24 mouse cellular contexts compared by ENCODE assay signal in genomic region chr2:148506966-148507365, GRCm38 (mm10).
DNase-seq lines count a peak whose midpoint lies in the region; ATAC-seq and TF ChIP-seq lines count a peak whose summit lies in the region.
"Had no signal": no experiment of that assay in that cellular context is flagged by ENCODE, and none has a peak within 500 bp of the region (broad histone marks: within the 10 kb centered on the region; RNA-seq: fewer than 3 reads in every experiment).

No protein-coding gene starts in this region.

- no peaks in the 10 kb centered on the region for H3K9me3 ChIP-seq in heart, embryonic 16.5 days (replicated peaks; ENCODE audit: control insufficient read depth, low read length)
- H3K9me3 ChIP-seq in heart, embryonic 11.5 days (replicated peaks; ENCODE audit: control insufficient read depth, low read length), result no peaks in the 10 kb centered on the region
- no peaks in the 10 kb centered on the region for H3K9me3 ChIP-seq in lung, embryonic 16.5 days (ENCODE audit: control insufficient read depth, low read length)
- H3K9me3 ChIP-seq: embryonic facial prominence, embryonic 12.5 days; embryonic facial prominence, embryonic 15.5 days; heart, embryonic 15.5 days; hindbrain, embryonic 10.5 days had no signal

- DNase-seq in gastrocnemius, adult 2 months, result no peak
- DNase-seq in gastrocnemius, postnatal 36 days, result no peak
- no peak for DNase-seq in lung, postnatal 14 days
- DNase-seq in cerebellum, postnatal 36 days, result no peak
- DNase-seq: adrenal gland, adult 8-10 months; adrenal gland, postnatal 25 days; cerebellum, adult 18-20 months; cerebellum, adult 9-10 months; cerebellum, postnatal 14 days; forebrain, postnatal 0 days; gastrocnemius, postnatal 25 days; kidney, adult 18-20 months had no signal

- no peak overlapping the region for H3K4me3 ChIP-seq in gastrocnemius, adult 2 months
- no peak overlapping the region for H3K4me3 ChIP-seq in heart, embryonic 16.5 days (ENCODE audit: low read length)
- H3K4me3 ChIP-seq in heart, embryonic 11.5 days (ENCODE audit: low read depth, low read length), result no peak overlapping the region
- H3K4me3 ChIP-seq in lung, embryonic 16.5 days (ENCODE audit: low read length), result no peak overlapping the region
- H3K4me3 ChIP-seq: embryonic facial prominence, embryonic 12.5 days; embryonic facial prominence, embryonic 15.5 days; heart, embryonic 15.5 days; hindbrain, embryonic 10.5 days had no signal

- WGBS in heart, embryonic 16.5 days, result 75% methylated on average over 3 of the region's 3 CpGs
- 73% methylated on average over 3 of the region's 3 CpGs for WGBS in heart, embryonic 11.5 days (ENCODE audit: insufficient replicate concordance)
- WGBS in lung, embryonic 16.5 days, result 58% methylated on average over 3 of the region's 3 CpGs

- no peak overlapping the region for H3K9ac ChIP-seq in heart, embryonic 16.5 days (ENCODE audit: low read length)
- H3K9ac ChIP-seq in heart, embryonic 11.5 days (ENCODE audit: low read depth, low read length), result no peak overlapping the region
- no peak overlapping the region for H3K9ac ChIP-seq in lung, embryonic 16.5 days (ENCODE audit: low read length)
- H3K9ac ChIP-seq: embryonic facial prominence, embryonic 12.5 days; embryonic facial prominence, embryonic 15.5 days; forebrain, postnatal 0 days; heart, embryonic 15.5 days; hindbrain, embryonic 14.5 days had no signal

- no peak for TF ChIP-seq CTCF in gastrocnemius, adult 2 months (IDR thresholded peaks at IDR 0.05)

- H3K4me2 ChIP-seq in heart, embryonic 16.5 days (ENCODE audit: low read depth, low read length), result no peak overlapping the region
- no peak overlapping the region for H3K4me2 ChIP-seq in heart, embryonic 11.5 days
- no peak overlapping the region for H3K4me2 ChIP-seq in lung, embryonic 16.5 days (ENCODE audit: low read depth, low read length)
- H3K4me2 ChIP-seq: embryonic facial prominence, embryonic 12.5 days; embryonic facial prominence, embryonic 15.5 days; heart, embryonic 15.5 days; hindbrain, embryonic 14.5 days had no signal

- peaks cover 14% of the 10 kb centered on the region for H3K4me1 ChIP-seq in heart, embryonic 16.5 days (ENCODE audit: control insufficient read depth, insufficient read depth, low read length)
- H3K4me1 ChIP-seq in heart, embryonic 11.5 days (ENCODE audit: control insufficient read depth, insufficient read depth, low read length), result no peaks in the 10 kb centered on the region
- H3K4me1 ChIP-seq in lung, embryonic 16.5 days (replicated peaks; ENCODE audit: control insufficient read depth, insufficient read depth, low read length), result peaks cover 24% of the 10 kb centered on the region
- H3K4me1 ChIP-seq: embryonic facial prominence, embryonic 12.5 days; hindbrain, embryonic 10.5 days had no signal

- intact Hi-C loops in gastrocnemius, adult 2 months (cut with DNase I), result no loop called here
- intact Hi-C loops in gastrocnemius, postnatal 36 days (cut with DNase I), result loop anchor here (5.0 kb wide), 1 partner anchor 80 kb away; no protein-coding TSS in a partner anchor

- no peaks in the 10 kb centered on the region for H3K36me3 ChIP-seq in heart, embryonic 16.5 days (ENCODE audit: control insufficient read depth, insufficient read depth)
- no peaks in the 10 kb centered on the region for H3K36me3 ChIP-seq in heart, embryonic 11.5 days (ENCODE audit: control insufficient read depth, insufficient read depth, low read length)
- H3K36me3 ChIP-seq in lung, embryonic 16.5 days (ENCODE audit: control insufficient read depth, insufficient read depth, low read length), result no peaks in the 10 kb centered on the region
- H3K36me3 ChIP-seq: embryonic facial prominence, embryonic 12.5 days; embryonic facial prominence, embryonic 15.5 days; heart, embryonic 15.5 days; hindbrain, embryonic 10.5 days had no signal

- no peak for ATAC-seq in heart, embryonic 16.5 days (replicated peaks; ENCODE audit: extremely low read depth, insufficient read depth, low FRiP score)
- ATAC-seq in heart, embryonic 11.5 days (replicated peaks; ENCODE audit: insufficient number of reproducible peaks, low FRiP score, low TSS enrichment), result no peak
- no peak for ATAC-seq in lung, embryonic 16.5 days (ENCODE audit: low read depth)
- ATAC-seq: activated CD4-positive, CD25-positive, alpha-beta regulatory T cell, adult 4 months; forebrain, embryonic 14.5 days; forebrain, postnatal 0 days; hindbrain, postnatal 0 days; inflammation-experienced regulatory T-cells, adult 6 months had no signal

- H3K27me3 ChIP-seq in heart, embryonic 16.5 days (ENCODE audit: control insufficient read depth, insufficient read depth, low read length), result no peaks in the 10 kb centered on the region
- H3K27me3 ChIP-seq in heart, embryonic 11.5 days (ENCODE audit: control insufficient read depth, insufficient read depth, low read length), result no peaks in the 10 kb centered on the region
- no peaks in the 10 kb centered on the region for H3K27me3 ChIP-seq in lung, embryonic 16.5 days (ENCODE audit: control insufficient read depth, insufficient read depth, low read depth, low read length)
- H3K27me3 ChIP-seq: embryonic facial prominence, embryonic 12.5 days; embryonic facial prominence, embryonic 15.5 days; heart, embryonic 15.5 days had no signal

- H3K27ac ChIP-seq in gastrocnemius, adult 2 months, result peak overlapping the region; percentile 48
- peak overlapping the region; percentile 1; the same call in 1 of the 2 replicates for H3K27ac ChIP-seq in heart, embryonic 16.5 days (ENCODE audit: low read length)
- no peak overlapping the region for H3K27ac ChIP-seq in heart, embryonic 11.5 days (ENCODE audit: low read depth, low read length)
- 0 out of 2 replicates have a peak overlapping the region, but pooled peaks have one; percentile 27 for H3K27ac ChIP-seq in lung, embryonic 16.5 days (ENCODE audit: low read length)
- H3K27ac ChIP-seq: embryonic facial prominence, embryonic 12.5 days; embryonic facial prominence, embryonic 15.5 days; heart, embryonic 15.5 days; hindbrain, embryonic 10.5 days; hindbrain, embryonic 14.5 days; hindbrain, postnatal 0 days had no signal
